Mouse (Mus musculus) heart, adult 2 months (tissue): ENCODE data around the gene Uimc1.

Experiments
- CTCF ChIP-seq: fragments of 200-600 bp; IDR thresholded peaks from 2 replicates; pipeline ENCODE4 v1.8.1; 2022; ENCODE audit warnings: antibody characterized with exemption, mild to moderate bottlenecking, moderate library complexity
- EP300 ChIP-seq: fragments of 200-500 bp; IDR thresholded peaks from 2 replicates; pipeline ENCODE4 v1.6.1; 2011; ENCODE audit warnings: low read depth, low read length, control low read depth; ENCODE audit not compliant: insufficient read depth
- POLR2A ChIP-seq: fragments of 200-500 bp; IDR thresholded peaks from 2 replicates; pipeline ENCODE4 v1.6.1; 2011; ENCODE audit warnings: mild to moderate bottlenecking, low read depth, low read length, control low read depth; ENCODE audit not compliant: insufficient read depth

- TF ChIP-seq POLR2A (no peak), CTCF (no peak), EP300 (no peak)
These were observed 7.5 kb downstream of the Uimc1 start for GRCm38 (mm10) chr13:55092588-55092987.
